Mouse (Mus musculus) megakaryocyte-erythroid progenitor cell, adult 5-6 weeks (primary cell): Measurements from ENCODE around the gene Rtn4r. TPM values are rescaled to one million over a fixed set of nuclear protein-coding genes. Genes with fewer than 3 reads are reported as not detected.

Experiments
- ATAC-seq: replicated peaks from 2 replicates; pipeline ENCODE4 v1.8.0; 2016; ENCODE audit warnings: mild to moderate bottlenecking, inconsistent platforms; ENCODE audit not compliant: severe bottlenecking, poor library complexity, low FRiP score, low TSS enrichment
- total RNA-seq, 2 experiments: library from RNA; stranded (forward) in 1 of 2; stranded (reverse) in 1 of 2; fragments of 200-1000, 215-1000 nt in 1 of 2; fragments of >200 nt in 1 of 2; fragmentation: Nextera tagmentation in 1 of 2; gene quantifications; 2 replicates each; pipeline ENCODE4 v1.2.3; 2014 to 2017

Rtn4r gene
- total RNA-seq, 2 experiments from 2014 or later, result 0.38 TPM; not detected in 1

GRCm38 (mm10) chr16:18123471-18123870, 4.0 kb upstream of the Rtn4r start:
- no peak for ATAC-seq

- ATAC-seq, result no peak
Measured at GRCm38 (mm10) chr16:18124040-18124439, 3.4 kb upstream of the Rtn4r start.

- no peak for ATAC-seq
Measured at GRCm38 (mm10) chr16:18124626-18125025, 2.8 kb upstream of the Rtn4r start.

- ATAC-seq, result no peak
Measured at GRCm38 (mm10) chr16:18125131-18125530, 2.3 kb upstream of the Rtn4r start.

GRCm38 (mm10) chr16:18126211-18126610, 1.2 kb upstream of the Rtn4r start:
- ATAC-seq, result no peak

- ATAC-seq, result no peak
Measured at GRCm38 (mm10) chr16:18127871-18128563, 575 bp downstream of the Rtn4r start.

- ATAC-seq, result no peak
Measured at GRCm38 (mm10) chr16:18128564-18128935, 1.1 kb downstream of the Rtn4r start.

- ATAC-seq, result no peak
Measured at GRCm38 (mm10) chr16:18129413-18129812, 2.0 kb downstream of the Rtn4r start.

GRCm38 (mm10) chr16:18130288-18130687, 2.8 kb downstream of the Rtn4r start:
- ATAC-seq, result no peak

- ATAC-seq, result no peak
Measured at GRCm38 (mm10) chr16:18130705-18131104, 3.3 kb downstream of the Rtn4r start.

- no peak for ATAC-seq
Measured at GRCm38 (mm10) chr16:18131245-18131939, 4.0 kb downstream of the Rtn4r start.

- ATAC-seq, result no peak
Measured at GRCm38 (mm10) chr16:18132026-18132425, 4.6 kb downstream of the Rtn4r start.

- ATAC-seq, result no peak
Measured at GRCm38 (mm10) chr16:18132575-18132974, 5.1 kb downstream of the Rtn4r start.

GRCm38 (mm10) chr16:18133133-18133920, 5.9 kb downstream of the Rtn4r start:
- no peak for ATAC-seq

- ATAC-seq, result no peak
Measured at GRCm38 (mm10) chr16:18135196-18135595, 7.8 kb downstream of the Rtn4r start.

GRCm38 (mm10) chr16:18136015-18136414, 8.6 kb downstream of the Rtn4r start:
- ATAC-seq, result no peak

GRCm38 (mm10) chr16:18144201-18144600, 16.8 kb downstream of the Rtn4r start:
- ATAC-seq, result no peak

GRCm38 (mm10) chr16:18145341-18145867, 18.0 kb downstream of the Rtn4r start:
- ATAC-seq, result no peak

- ATAC-seq, result no peak
Measured at GRCm38 (mm10) chr16:18148208-18148876, 20.9 kb downstream of the Rtn4r start.

GRCm38 (mm10) chr16:18149205-18149604, 21.8 kb downstream of the Rtn4r start:
- no peak for ATAC-seq
